Mouse (Mus musculus) right cerebral cortex, postnatal 10 days (tissue): ENCODE data around the gene Fermt1.

Source experiments
- DNase-seq, 2 experiments: peaks; one replicate each; pipeline ENCODE4 v3.0.0; 2021; ENCODE audit warnings: low spot score in 2 of 2

Fermt1 gene

DNA sequence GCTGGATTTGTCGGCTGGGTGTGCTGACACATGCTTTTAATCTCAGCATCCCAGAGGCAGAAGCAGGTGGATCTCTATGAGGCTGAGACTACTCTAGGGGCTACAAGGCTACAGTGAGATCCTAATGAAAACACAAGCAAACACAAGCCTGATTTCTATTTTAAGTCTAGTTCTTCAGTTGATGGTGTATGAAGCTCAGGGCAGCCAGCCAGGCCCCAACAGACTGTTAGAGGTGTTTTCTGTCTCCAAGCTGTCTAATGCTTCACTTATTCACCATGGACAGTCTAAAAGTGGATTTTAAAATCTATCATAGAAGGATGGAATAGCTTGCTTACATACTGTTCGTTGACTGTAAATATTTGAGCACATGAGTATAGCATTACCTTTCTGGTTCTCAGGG, 84.2 kb downstream of the Fermt1 start:
- DNase-seq = peak in 1 of 2 experiments; percentile 51

GRCm38 (mm10) chr2:132860435-132860834, 85.3 kb downstream of the Fermt1 start:
- DNase-seq = no peak

- DNase-seq = no peak
Measured at GRCm38 (mm10) chr2:132856333-132856732, 89.4 kb downstream of the Fermt1 start.
